Mouse (Mus musculus): ENCODE results near the gene Lrrc20.

Gene Lrrc20

DNA sequence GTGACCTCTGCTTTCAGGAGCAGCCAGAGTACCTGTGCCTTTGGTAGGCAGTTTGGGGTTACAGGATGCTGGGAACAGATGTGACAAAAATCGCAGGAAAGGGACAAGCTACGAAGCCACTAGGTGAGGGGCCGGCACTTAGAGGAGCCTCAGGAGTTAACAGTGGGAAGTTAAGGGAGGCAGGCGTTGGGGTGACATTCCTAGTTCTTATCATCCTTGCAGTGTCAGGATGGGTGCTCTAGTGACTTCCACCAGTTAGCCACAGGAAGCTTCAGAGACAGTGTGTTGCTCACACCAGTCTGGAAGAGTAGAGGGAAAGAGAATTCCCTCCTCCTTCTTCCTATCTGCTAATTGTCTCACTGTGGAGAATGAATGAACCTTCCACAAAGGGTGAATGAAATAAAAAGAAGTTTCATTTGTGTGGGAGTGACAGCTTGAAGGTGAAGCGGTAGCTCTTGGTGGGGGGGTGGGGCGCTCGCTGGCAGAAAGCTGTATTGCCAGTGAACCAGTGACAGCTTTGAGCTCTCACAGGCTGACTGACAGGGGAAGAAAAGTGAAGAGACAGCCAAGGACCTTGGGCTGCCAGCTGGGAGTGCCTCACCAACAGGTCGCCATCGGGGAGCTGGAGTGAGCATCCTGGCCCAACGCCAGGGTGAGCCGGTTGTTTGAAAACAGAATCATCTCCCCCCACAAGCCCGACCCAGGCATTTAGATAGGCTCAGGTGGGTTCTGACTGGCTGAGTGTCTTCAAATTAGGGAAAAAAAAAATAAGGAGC is 41.9 kb downstream of the Lrrc20 start:
- DNase-seq (ENCODE audit: low read depth), result no peak

DNA sequence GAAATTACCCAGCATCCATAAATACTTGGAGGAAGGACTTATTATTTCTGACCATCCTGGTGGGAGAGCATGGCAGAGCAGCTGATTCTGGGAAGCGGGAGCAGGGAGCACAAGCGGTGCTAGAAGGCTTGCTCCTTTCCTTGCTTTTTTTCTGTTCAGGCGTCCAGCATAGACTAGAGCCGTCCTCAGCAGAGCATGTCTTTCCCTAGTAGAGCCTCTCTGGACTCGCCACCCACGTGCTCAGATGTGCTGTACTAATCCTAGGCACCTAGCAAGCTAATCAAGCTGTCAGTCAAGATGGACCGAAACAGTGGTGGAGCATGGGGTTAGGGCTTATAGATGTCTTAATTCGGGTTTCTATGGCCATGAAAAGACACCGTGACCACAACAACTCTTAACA is 42.7 kb downstream of the Lrrc20 start:
- DNase-seq (ENCODE audit: low read depth), result no peak

DNA sequence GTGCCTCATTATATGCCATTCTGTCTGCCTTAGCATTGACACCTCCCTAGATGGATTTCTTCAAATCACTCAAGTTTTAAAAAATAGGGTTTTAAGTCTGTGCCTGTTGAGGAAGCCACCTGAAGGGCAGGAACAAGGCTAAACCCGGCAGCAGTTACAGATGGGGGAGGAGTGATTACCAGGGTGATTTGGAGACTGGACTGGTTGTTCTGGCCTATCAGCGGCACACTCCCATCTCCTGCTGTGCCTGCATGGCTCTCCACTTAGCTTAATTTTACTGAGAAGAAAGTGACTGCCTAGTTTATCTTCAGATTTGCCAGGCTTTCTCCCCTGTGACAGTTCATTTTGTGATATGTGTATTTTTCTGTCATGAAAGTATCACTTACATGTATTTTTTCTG is 43.9 kb downstream of the Lrrc20 start:
- no peak for DNase-seq (ENCODE audit: low read depth)

DNA sequence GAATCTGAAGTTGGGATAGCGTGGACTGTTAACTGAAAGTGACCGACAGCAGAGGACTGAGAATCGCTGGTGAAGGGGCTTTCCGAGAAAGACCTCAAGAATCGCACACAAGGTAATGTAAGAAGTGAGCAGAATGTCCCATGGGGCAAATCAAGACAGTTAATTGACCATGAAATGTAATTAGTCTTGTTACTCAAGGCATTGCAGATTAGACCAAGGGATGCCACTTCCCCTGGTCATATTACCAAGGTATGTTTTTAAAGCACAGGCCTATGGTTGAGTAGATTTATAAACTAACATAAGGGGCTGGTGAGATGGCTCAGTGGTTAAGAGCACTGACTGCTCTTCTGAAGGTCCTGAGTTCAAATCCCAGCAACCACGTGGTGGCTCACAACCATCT is 45.1 kb downstream of the Lrrc20 start:
- DNase-seq (ENCODE audit: low read depth), result no peak

DNA sequence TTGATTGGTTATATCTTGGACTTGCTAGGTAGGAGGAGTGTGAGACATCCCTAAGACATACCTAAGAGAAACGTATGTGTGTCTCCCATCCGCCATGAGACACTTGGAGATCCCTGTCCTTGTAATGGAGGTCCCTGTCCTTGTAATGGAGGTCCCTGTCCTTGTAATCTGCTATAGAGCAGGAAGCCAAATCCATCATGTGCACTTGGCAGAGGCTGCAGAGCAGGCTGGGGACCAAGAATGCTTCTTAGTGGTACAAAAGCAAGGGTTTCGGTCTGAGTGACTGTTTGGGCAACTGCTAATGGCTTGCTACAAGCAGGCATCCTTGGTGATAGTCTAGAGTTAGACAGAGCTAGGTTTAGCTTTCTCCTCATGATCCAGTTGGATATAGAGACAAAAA is 55.3 kb downstream of the Lrrc20 start:
- no peak for DNase-seq (ENCODE audit: low read depth)

DNA sequence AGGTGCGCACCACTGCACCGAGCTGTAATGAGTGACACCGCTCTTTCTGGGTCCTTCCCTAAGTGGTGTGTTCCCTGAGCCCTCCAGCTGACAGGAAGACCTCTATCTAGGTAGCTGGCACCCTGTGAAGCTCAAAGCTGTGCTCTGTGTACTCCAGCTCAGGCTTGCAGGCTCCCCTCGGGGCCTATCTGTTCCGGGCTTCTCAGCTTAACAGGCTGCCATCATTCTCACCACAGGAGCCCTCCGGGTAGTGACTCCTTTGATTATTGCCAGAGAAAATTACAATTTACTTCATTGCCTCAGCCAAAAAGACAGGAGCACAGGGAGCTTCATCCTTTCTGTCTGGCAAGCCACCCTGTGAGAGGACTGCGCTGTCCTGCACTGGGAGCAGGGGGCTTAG is 57.7 kb downstream of the Lrrc20 start:
- DNase-seq (ENCODE audit: low read depth), result no peak

DNA sequence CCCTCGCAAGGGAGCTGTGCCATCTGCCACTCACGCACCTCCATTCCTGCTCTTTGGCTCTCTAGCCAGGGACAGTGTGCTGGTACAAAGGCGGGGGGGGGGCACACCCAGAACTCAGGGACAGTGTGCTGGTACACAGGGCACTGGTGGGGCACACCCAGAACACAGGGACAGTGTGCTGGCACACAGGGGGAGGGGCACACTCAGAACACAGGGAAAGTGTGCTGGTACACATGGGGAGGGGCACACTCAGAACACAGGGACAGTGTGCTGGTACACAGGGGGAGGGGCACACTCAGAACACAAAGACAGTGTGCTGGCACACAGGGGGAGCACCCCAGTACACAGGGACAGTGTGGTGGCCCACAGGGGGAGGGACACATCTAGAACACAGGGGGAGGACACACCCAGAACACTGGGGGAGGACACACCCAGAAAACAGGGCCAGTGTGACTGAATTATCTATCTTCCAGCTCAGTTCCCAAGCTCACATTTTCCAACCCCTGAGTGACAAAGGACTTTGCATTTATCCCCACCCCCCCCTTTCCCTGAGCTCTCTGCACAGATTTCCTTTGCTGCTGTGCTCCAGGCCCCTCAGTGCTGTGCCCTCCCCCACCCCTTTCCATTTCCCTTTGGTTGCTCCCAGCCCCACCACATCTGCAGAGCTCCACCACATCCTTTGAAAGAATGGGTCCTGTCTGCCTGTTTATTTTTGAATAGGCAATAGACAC is 58.9 kb downstream of the Lrrc20 start:
- peak; percentile 40 for DNase-seq (ENCODE audit: low read depth)

DNA sequence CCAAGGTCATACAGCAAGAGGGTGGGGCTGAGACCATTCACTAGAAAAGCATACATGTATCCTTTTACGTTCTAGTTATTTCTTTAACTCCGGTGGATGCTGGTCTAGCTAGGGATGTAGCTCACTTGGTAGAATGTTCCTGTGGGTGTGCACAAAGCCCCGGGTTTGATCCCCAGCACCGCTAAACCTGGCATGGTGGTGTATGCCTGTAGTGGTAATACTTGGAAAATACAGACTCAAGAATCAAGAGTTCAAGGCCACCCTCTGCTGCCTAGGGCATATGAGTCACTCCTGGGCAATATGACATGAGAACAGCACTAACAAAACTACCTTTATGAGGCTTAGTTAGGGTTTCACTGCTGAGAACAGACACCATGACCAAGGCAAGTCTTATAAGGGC is 59.8 kb downstream of the Lrrc20 start:
- peak; percentile 22 for DNase-seq (ENCODE audit: low read depth)

DNA sequence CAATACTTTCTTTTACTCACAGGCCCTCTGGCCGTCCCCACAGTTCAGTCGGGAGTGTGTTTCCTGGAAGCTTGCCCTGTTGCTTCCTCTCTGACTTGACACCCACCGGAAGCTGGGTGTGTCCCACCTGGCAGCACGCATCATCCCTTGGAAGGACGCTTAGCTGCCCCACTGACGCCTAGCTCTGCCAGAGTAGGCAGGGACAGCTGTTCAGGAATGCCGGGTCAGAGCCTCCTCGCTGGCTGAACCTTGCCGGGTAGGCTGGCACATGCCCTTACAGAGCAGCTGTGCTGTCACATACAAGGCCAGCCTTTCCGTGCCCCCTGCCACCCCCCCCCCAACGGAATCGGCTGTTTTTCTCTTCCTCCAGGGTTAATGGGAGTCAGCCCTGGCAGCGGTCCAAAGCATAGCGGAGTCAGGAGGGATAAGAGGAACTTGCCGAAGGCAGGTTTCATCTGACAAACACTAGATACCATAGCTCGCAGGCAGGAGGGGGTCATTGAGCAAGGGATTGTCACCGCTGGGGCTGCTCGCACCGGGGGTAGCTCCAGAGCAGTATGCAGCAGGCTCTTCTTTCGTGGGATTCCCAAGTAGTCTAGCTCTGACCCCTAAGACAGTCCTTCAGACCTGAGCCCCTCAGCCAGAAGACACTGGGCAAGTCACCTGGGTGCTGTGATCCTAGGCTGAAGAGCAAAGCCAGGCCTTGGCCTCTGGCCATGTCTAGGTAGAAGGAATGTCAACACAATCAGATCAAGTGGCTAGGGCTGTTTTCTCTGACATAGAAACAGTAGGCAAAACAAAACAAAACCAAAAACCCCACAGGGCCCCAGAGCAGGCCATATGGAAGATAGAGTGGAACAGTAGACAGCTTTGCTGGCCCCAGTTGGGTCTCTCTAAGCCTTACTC is 60.8 kb downstream of the Lrrc20 start:
- peak; percentile 55 for DNase-seq (ENCODE audit: low read depth)

DNA sequence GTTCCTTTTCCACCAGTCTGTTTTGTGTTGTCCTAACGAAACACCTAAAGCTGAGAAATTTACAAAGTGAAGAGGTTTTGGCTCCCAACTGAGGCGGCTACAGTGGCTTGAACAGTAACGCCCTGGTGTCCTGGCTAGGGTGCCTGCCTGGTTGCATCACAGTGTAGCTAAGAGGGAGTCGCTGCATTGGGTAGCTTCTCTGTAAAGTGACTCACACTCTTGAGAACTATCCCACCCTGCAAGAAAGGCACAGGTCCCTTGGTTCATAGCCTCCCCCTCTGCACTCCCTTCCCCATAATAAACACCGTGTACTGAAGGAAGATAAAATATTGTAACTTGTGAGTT is 61.4 kb downstream of the Lrrc20 start:
- DNase-seq (ENCODE audit: low read depth), result no peak

DNA sequence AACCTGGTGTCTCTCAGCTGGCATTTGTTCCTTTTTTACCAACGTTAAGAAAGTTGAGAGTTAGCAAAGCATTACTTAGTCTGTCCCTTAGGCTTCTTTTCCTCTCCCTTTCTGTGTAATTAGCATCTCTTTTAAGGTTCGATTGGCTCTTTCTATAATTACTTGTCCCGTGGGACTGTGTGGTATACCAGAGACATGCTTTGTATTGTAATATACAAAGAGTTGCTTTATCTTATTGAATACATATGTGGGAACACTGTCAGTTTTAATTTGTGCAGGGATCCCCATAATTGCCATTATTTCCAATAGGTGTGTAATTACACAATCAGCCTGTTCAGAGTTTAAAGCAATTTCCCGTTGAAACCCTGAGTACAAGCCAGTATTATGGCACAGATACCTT is 62.8 kb downstream of the Lrrc20 start:
- DNase-seq (ENCODE audit: low read depth), result no peak

DNA sequence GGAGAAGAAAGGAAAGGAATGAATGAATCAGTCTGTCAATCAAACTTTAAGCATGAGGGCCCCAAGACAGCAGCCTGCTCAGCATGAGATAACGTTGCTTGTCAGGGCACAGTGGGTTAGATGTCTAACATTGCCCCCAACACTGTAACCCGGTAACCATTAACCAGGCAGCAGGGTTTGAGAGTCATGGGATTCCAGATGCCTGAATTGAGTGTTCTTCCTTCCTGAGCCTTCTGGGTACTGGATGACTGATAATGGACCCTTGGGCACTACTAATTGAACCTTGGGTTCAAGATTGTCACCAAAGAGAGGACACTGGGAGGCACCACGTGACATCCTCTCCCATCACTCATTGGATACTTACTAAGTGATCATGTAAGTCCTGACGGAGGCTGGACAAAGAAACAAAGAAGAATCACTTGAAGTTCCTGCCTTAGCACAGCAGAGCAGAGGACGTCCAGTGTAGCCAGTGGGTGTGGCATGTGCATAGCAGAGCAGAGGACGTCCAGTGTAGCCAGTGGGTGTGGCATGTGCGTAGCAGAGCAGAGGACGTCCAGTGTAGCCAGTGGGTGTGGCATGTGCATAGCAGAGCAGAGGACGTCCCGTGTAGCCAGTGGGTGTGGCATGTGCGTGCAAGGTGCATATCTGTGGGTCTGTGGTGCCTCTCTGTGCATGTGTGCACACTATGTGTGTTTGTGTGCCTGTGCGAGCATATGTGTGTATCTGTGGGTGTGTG is 68.7 kb downstream of the Lrrc20 start:
- no peak for DNase-seq (ENCODE audit: low read depth)

DNA sequence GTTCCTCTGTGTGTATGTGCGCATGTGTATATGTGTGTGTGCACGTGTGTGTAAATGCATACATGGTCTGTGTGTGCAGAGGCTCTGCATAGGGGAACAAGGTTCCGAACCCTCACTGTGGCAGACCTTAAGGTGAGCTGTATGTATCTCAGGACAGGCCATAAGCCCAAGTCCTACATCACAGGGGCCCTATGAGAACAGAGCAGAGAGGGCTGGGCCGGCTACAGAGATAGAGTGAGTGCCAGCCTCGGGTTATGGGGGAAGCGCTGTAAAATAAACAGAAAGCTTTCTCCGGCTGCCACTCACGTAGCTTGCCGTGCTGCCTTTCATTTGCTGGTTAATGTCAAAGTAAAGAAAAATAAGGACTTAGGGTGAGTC is 69.3 kb downstream of the Lrrc20 start:
- DNase-seq (ENCODE audit: low read depth), result no peak

DNA sequence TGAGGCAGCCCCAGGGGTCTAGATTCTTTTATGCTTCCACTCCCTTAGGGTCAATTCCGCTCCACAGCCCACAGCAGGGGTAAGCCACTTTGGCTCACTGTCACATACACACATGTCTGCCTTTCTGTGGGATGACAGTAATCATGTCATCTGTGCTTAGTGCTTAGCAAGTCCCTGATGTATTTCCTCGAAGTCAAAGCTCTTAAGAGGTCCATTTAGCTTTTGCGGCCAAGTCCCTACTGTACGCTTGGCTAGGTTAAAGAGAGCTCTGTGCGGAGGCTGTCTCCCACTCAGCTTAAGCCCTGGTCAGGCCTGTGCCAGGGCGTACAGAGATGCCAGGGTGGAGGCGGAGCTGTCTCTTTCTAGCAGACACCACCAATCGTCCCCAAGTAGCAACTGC is 74.5 kb downstream of the Lrrc20 start:
- DNase-seq (ENCODE audit: low read depth), result no peak

DNA sequence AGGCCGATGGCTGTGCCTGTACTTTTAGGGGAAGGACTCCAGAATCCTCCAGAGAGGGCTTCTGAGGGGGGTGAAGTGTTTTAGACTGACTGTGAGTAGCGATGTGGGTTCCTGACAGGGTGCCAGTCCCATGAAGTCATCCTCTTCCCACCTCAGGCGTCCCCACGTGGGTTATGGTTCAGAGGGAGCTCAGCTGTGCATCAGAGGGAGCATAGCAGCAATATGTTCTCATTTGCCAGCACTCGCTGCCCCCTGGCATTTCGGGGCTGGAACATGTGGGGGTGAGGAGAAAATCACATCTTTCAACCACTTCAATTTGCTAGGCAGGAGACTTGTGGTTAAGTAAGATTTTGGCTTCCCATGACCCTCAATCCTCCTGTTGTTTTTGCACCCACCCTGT is 79.6 kb downstream of the Lrrc20 start:
- no peak for DNase-seq (ENCODE audit: low read depth)

DNA sequence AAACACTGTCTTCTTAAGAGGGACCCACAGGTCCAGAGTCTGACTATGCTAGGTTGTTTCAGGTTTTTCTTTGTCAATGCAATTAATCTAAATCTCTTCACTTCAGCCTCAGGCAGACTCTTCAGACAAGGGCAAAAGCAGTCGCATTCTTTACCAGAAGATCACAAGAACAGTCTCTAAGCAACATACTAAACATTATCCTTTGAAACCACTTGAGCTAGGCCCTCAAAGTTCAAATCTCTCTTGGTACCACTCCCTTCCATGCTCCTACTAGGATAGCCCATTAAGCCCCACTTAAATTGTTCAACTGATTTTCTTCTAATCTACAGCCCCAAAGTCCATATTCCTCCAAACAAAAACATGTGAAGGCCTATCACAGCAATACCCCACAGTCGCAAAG is 83.0 kb downstream of the Lrrc20 start:
- DNase-seq (ENCODE audit: low read depth), result peak; percentile 28

DNA sequence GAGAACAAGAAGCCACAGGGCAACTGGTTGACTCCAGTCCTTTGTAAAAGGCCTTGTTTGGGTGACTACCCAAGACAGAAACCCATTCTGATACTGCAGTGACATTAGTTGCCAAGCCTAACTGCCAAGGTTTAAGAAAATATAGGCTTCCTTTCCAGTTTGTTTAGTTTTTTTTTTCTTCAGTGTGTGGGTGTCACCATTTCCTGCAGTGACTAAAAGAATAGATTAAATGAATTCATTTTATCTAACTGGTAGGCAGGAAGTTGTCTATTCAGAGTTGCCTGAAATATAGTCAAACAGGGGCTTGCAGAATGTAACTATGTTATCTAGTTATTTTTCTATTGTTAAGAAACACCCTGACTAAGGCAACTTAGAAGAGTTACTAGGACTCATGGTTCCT is 83.9 kb downstream of the Lrrc20 start:
- DNase-seq (ENCODE audit: low read depth), result peak; percentile 61

DNA sequence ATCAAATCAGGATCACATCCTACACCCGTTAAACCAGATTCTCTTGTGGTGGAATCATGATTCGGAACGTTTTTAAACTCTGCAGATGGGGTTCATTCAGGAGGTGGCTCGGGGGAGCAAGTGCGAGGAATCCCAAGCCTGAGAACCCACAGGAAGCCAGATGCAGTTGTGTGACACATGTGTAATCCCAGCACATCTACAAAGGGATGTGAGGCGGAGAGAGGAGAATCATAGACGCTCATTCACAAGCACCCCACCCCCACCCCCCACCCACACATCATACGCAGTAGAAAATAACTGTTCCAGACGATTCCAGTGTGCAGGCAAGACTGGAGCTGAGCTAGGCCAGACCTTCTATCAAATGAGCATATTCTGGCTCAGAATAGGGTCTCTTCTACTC is 87.9 kb downstream of the Lrrc20 start:
- no peak for DNase-seq (ENCODE audit: low read depth)

DNA sequence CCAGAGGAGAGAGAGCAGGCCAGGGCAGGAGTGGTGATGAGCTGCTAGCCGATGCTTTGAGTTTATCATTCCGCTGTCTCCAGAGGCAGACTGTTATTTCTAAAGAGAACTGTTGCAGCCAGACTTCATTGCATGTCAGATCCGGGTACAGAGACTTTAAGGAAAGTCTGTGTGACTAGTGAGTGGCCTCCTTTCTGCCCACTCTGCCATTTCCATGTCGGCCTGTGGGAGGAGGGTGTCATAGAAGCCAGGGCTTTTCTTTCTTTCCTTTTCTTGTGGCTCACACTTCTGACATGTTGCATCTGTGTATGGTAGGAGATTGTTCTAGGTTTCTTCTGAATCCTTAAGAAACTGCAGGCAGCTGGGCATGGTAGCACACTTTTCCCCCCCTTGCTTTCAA is 88.8 kb downstream of the Lrrc20 start:
- no peak for DNase-seq (ENCODE audit: low read depth)

DNA sequence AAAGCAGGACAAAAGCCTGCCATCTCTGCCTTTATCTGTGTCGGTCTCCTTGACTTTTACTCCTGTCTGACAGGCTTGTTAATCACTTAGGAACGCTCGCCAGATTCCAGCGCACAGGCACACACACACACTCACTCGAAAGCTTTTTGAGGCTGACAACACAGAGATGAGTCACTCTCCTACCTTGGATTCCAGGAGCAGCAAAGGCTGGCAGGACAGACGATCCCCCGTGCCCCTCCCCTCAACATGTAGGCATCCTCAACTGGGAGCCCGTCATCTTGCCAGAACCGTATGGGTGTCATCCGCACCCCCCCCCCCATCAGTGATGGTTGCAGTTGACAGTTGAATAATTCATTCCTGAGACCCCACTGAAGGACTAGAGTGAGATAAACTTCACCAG is 94.6 kb downstream of the Lrrc20 start:
- no peak for DNase-seq (ENCODE audit: low read depth)

DNA sequence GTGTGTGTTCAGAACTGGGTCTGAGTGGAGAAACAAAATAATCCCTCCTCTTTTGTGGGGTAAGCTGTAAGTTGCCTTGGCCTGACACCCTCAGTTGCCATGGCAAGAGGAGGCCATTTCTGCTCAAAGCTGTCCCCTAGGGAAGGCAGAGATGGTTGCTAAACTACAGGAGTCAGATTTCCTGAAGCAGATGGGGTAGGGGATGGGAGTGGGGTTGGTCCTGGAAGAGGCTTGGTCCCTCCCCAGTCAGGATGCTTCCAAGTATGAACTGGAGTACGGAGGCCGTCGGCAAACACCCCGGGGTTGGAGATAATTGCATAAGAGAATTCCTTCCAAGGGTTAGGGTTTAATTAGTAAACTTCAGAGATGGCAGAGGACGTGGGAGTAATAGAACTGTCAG is 96.5 kb downstream of the Lrrc20 start:
- DNase-seq (ENCODE audit: low read depth), result no peak

DNA sequence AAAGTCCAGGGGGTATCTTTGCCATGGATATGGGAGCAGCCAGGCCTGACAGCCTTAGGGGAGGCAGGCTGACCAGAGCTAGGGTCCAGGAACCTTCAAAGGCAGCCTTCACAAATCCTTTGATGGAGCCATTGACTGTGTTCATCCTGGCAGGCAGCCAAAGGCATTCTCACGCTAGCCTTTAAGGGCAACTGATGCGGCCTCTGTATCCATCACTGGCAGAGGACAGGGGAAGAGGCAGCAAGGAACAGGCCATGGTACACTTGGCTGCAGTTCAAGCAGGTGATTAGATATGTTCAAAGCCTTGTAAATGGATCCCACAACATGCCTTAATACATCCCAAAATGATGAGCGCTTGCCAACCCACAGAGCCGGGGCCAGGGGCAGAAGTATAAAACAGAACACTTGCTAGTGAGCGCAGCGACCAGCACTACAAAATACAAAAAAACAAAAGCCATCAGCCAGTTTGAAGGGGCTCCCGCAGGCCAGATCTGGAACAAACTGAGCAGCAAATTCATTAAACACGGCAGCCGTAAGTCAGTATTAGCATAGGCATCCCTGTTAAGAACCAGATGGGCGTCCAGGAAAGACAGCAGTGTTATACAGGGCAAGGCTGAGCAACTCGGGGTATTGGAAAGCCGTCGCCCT is 100.6 kb downstream of the Lrrc20 start:
- DNase-seq (ENCODE audit: low read depth), result no peak

Measured in naive thymus-derived CD4-positive, alpha-beta T cell, adult 2 months (primary cell).